Mouse (Mus musculus) E14TG2a.4 (cell line): ENCODE data around the gene Fam187b.

Source experiments
- CTCF ChIP-seq: conservative IDR thresholded peaks from 2 replicates; pipeline ENCODE4 v1.5.1; 2014; ENCODE audit warnings: low read length
- NANOG ChIP-seq: IDR thresholded peaks from 2 replicates; pipeline ENCODE4 v1.6.1; 2014; ENCODE audit warnings: borderline replicate concordance, low read length, mixed read lengths
- POU5F1 ChIP-seq: IDR thresholded peaks from 2 replicates; pipeline ENCODE4 v1.6.1; 2014; ENCODE audit warnings: low read length, borderline replicate concordance

- TF ChIP-seq CTCF (peak; percentile 49), POU5F1 (no peak), NANOG (no peak)
Measured at GRCm38 (mm10) chr7:31034789-31035188, 61.2 kb downstream of the Fam187b start.
